Mouse (Mus musculus): ENCODE data around the gene Gm20388.

DNA sequence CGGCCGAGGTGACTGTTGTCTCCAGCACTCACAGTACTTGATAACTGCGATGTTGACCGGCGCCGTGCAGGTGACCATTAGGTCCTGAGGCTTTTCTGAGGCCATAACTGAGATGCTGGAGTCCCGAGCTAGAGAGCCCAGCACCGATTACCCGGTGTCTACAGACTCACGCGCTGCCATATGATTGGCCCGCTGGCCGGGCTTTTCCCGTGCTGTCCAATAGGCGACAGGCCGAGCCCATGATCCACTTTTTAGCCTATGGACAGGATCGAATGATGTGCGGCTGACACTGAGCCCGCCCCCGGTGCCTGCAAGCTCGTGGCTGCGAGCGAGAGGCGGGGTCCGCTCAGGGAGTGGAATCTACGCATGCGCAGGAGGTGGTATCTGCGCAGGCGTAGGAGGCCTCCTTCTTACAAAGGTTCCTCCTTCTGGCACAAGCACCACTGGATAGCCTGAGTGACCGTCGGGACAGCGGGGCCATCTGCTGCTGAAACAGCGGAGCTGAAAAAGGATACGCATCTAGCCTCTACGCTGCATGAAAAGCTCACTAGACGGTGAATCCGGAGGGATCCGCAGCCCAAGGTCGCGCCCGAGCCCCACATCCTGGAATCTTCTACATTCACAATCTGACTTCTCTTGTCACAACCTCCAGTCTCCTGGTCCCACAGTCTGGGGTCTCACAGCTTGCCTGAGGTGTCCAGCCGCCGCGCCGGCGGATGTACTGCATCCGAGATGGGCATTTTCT lies 2532.8 kb downstream of the Gm20388 start, which contains the start of gene Mvd:
- TF ChIP-seq TAL1 (IDR thresholded peaks at IDR 0.05; ENCODE audit: low read length) (no peak), GATA1 (IDR thresholded peaks at IDR 0.05; ENCODE audit: low read length) (no peak)

All from erythroblast, embryonic 14.5 days (primary cell).